Mouse (Mus musculus): ENCODE measurements around the gene Tmem129. TPM values are rescaled to one million over a fixed set of nuclear protein-coding genes. Genes with fewer than 3 reads are reported as not detected.

The Tmem129 gene
- polyA plus RNA-seq, 1 experiment, result 28.1 TPM

DNA sequence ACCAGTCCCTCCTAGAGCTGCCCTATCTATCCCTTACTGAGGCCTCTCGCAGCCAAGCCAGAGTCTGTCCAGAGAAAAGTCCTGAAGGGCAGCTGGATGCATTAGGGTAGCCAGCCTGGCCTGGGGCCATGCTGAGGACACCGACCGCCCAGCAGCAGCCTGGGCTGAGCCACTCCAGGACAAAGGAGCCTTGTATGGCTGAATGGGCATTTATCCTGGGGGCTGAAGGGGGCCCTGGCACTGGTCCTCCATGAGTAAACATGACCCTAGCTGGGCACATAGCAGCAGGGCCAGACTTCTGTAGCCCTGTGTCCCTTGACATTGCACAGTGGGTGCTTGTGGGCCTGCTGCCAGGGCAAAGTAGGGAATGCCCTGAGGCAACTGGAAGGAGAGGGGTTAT lies 16.2 kb upstream of the Tmem129 start:
- H3K4me1 ChIP-seq (ENCODE audit: control insufficient read depth, insufficient read depth, low read length), result no peaks in the 10 kb centered on the region
- H3K27ac ChIP-seq (ENCODE audit: insufficient read depth, low read length), result no peak overlapping the region
- H3K4me3 ChIP-seq (ENCODE audit: insufficient read depth, low read length), result no peak overlapping the region
- TF ChIP-seq POLR2A (IDR thresholded peaks at IDR 0.05; ENCODE audit: low read depth, low read length) (no peak), CTCF (IDR thresholded peaks at IDR 0.05; ENCODE audit: borderline replicate concordance, insufficient read depth, low read length) (no peak)

DNA sequence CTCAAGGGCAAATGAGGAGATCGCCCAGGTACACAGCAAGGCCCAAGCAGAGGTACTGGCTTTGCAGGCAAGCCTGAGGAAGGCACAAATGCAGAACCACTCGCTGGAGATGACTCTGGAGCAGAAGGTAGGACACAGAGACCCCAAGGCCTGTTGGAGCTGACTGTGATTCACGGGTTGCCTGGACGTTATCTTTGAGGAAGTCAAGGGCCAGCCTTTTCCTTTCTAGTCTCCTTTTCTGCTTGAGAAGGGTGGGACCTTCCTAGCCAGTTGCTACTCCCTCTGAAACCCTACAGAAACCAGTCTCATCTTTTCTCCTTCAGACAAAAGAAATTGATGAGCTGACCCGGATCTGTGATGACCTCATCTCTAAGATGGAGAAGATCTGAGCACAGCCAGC lies 13.4 kb upstream of the Tmem129 start:
- H3K4me1 ChIP-seq (ENCODE audit: control insufficient read depth, insufficient read depth, low read length), result no peaks in the 10 kb centered on the region
- no peak for TF ChIP-seq CTCF (IDR thresholded peaks at IDR 0.05; ENCODE audit: borderline replicate concordance, insufficient read depth, low read length)
- TF ChIP-seq POLR2A (IDR thresholded peaks at IDR 0.05; ENCODE audit: low read depth, low read length), result no peak

DNA sequence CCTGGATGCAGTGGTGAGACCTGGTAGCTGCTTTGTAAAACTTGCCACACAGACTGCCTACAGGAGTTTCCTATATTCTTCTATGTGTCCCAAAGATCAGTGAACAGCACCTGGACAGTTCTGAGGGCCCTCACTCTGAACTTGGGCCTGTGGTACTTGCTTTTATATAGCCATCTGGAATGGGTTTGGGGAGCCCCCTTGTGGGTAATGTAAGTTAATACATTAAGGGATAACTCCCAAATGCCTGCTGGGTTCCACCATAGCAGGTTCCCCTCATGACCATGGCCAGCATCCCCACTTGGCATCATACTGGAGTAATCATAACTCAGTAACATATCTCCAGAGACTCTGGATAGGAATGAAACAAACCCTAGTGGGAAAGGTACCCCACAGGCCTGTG lies 10.0 kb upstream of the Tmem129 start:
- Histone ChIP-seq H3K27ac (ENCODE audit: insufficient read depth, low read length) (no peak overlapping the region), H3K4me3 (ENCODE audit: insufficient read depth, low read length) (no peak overlapping the region), H3K4me1 (ENCODE audit: control insufficient read depth, insufficient read depth, low read length) (no peaks in the 10 kb centered on the region)
- no peak for TF ChIP-seq CTCF (IDR thresholded peaks at IDR 0.05; ENCODE audit: borderline replicate concordance, insufficient read depth, low read length)
- TF ChIP-seq POLR2A (IDR thresholded peaks at IDR 0.05; ENCODE audit: low read depth, low read length), result no peak

More for the DNA sequence above, 13.4 kb upstream of the Tmem129 start:
- Histone ChIP-seq H3K4me3 (ENCODE audit: insufficient read depth, low read length) (no peak overlapping the region), H3K27ac (ENCODE audit: insufficient read depth, low read length) (no peak overlapping the region)

DNA sequence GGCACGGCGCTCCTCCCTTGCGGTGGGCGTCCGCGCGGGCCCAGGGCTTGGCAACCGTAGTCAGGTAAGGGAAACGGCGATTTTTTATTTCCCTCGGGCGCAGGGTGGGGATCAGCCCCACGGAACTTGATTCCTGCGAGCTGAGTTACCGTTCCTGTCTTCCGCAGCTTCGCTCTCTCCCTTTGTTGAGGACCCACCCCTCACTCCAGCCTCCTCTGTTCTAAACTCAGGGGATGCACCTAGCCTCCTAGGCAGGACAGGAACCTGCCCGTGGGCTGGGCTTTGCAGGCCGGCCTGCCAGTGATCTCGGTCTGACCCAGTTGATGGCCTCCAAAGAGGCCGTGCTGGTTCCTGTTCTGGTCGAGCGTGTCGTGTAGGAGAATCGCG lies 441 bp upstream of the Tmem129 start:
- Histone ChIP-seq H3K4me1 (ENCODE audit: control insufficient read depth, insufficient read depth, low read length) (no peaks in the 10 kb centered on the region), H3K4me3 (ENCODE audit: insufficient read depth, low read length) (peak overlapping the region; percentile 79), H3K27ac (ENCODE audit: insufficient read depth, low read length) (no peak overlapping the region)
- TF ChIP-seq CTCF (IDR thresholded peaks at IDR 0.05; ENCODE audit: borderline replicate concordance, insufficient read depth, low read length) (no peak), POLR2A (IDR thresholded peaks at IDR 0.05; ENCODE audit: low read depth, low read length) (no peak)

DNA sequence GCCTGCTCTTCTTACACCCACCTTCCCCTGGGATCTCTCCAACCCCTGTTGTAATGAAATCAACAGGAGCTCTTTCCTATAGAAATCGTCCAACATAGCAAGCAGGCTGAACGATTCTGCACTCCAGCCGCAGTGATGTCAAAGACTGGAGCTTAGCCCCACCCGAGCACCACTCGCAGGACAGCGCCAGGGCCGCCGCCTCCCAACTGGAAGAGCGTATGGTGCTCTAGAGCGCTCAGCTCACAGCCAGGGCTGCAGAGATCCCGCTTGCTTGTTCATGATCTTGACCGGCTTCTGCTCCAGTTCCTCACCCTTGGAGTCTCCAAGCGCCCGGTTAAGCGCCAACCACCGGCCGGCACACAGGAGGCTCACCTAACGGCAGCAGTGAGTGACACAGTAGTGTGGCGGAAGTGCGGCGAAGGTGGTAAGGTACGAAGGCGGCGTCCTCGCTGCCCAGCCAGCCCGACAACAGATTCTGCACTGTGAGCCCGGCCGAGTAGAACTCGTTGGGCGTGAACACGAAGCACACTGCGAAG lies 897 bp downstream of the Tmem129 start:
- peak overlapping the region; percentile 2 for H3K27ac ChIP-seq (ENCODE audit: insufficient read depth, low read length)
- no peak for TF ChIP-seq CTCF (IDR thresholded peaks at IDR 0.05; ENCODE audit: borderline replicate concordance, insufficient read depth, low read length)
- no peak for TF ChIP-seq POLR2A (IDR thresholded peaks at IDR 0.05; ENCODE audit: low read depth, low read length)

DNA sequence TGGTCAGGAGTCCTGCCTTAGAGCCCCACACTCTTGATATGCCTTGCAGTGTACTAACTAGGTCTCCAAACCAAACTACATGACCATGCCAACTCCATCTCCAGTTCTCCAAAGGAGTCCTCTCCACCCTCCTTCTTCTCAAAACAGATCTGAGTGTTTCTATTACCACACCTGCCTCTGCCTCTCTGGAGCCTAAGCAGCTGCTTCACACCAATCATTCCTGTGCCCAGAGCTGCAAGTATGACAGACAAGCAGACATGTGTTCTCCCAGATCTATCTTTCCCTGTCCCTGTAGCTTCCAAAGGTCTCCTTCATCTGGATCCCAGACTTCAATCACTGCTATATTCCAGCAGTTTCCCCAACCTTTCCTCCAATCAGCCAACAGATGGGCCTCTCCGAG lies 1.5 kb downstream of the Tmem129 start:
- peak overlapping the region; percentile 73 for H3K4me3 ChIP-seq (ENCODE audit: insufficient read depth, low read length)
- no peak for TF ChIP-seq CTCF (IDR thresholded peaks at IDR 0.05; ENCODE audit: borderline replicate concordance, insufficient read depth, low read length)
- TF ChIP-seq POLR2A (IDR thresholded peaks at IDR 0.05; ENCODE audit: low read depth, low read length), result no peak
- H3K27ac ChIP-seq (ENCODE audit: insufficient read depth, low read length), result 0 out of 2 replicates have a peak overlapping the region, but pooled peaks have one; percentile 2

More for the DNA sequence above, 897 bp downstream of the Tmem129 start:
- H3K4me3 ChIP-seq (ENCODE audit: insufficient read depth, low read length), result peak overlapping the region; percentile 73
- no peaks in the 10 kb centered on the region; the same call in 1 of the 2 replicates for H3K4me1 ChIP-seq (ENCODE audit: control insufficient read depth, insufficient read depth, low read length)

DNA sequence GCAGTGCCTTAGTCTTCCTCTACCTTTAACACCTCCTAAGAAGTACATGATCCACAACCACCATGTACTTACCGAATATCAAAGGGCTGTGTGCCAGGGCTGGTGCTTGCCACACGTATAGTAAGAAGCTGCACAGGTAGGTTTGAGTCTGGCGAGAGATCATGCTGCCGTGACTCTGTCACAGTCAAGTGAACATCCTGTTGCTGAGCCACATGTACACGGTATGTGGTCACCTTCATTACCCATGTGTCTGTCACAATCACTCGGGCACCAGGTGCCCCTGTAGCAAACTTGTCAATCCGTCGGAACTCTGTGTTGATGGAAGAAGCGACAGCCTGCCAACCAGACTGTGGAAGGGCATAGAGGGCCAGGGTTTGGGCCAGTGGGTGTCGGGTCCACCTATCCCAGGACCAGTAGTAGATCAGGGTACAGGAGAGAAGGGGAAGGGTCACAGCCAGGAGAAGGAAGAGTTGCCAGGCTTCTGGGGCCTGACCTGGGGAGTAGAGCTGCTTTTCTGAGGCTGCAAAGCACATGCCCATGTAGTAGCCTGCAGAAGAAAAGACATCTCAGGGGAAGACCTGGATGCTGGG lies 2.9 kb downstream of the Tmem129 start:
- TF ChIP-seq CTCF (IDR thresholded peaks at IDR 0.05; ENCODE audit: borderline replicate concordance, insufficient read depth, low read length) (no peak), POLR2A (IDR thresholded peaks at IDR 0.05; ENCODE audit: low read depth, low read length) (no peak)
- Histone ChIP-seq H3K4me1 (ENCODE audit: control insufficient read depth, insufficient read depth, low read length) (peaks cover 2% of the 10 kb centered on the region; the same call in 1 of the 2 replicates), H3K4me3 (ENCODE audit: insufficient read depth, low read length) (no peak overlapping the region), H3K27ac (ENCODE audit: insufficient read depth, low read length) (no peak overlapping the region)

More for the DNA sequence above, 1.5 kb downstream of the Tmem129 start:
- no peaks in the 10 kb centered on the region; the same call in 1 of the 2 replicates for H3K4me1 ChIP-seq (ENCODE audit: control insufficient read depth, insufficient read depth, low read length)

DNA sequence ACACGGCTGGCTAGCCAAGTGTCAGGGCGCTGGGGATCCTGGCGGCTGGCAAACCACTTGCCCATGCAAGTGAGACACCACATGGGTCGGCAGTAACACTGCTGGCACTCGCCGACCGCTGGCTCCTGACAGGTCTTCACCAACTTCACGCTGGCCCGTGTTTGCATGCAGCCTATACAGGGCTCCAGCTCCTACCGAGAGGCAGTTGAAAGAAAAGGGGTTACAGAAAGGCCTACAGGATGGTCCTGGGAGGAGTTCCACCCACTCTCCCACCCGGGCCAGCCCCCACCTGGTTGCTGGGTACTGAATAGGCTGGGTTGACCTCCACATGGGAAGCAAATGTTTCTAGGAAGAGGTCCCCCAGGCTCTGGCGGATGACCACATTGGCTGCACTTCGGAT lies 3.8 kb downstream of the Tmem129 start:
- Histone ChIP-seq H3K4me1 (ENCODE audit: control insufficient read depth, insufficient read depth, low read length) (peaks cover 4% of the 10 kb centered on the region; the same call in 1 of the 2 replicates), H3K4me3 (ENCODE audit: insufficient read depth, low read length) (no peak overlapping the region), H3K27ac (ENCODE audit: insufficient read depth, low read length) (no peak overlapping the region)
- TF ChIP-seq CTCF (IDR thresholded peaks at IDR 0.05; ENCODE audit: borderline replicate concordance, insufficient read depth, low read length), result no peak
- no peak for TF ChIP-seq POLR2A (IDR thresholded peaks at IDR 0.05; ENCODE audit: low read depth, low read length)

DNA sequence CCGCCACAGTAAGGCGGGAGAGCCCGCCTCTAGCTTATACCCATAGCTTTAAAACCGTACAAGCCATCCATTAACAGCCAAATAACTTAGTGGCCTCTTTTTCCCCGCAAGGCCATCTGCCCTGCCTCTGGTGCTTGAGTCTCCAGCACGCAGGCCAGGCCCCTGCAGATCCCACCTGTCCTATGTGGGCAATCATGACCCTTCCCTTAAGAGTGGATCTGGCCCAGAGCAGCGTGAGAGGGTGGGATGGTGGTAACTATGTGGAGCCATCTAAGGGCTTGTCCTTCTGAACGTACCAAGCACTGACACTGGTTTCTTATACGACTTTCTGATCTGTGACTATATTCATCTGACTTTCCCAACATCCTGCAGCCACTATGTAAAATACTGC lies 5.4 kb downstream of the Tmem129 start:
- H3K4me3 ChIP-seq (ENCODE audit: insufficient read depth, low read length), result no peak overlapping the region
- TF ChIP-seq CTCF (IDR thresholded peaks at IDR 0.05; ENCODE audit: borderline replicate concordance, insufficient read depth, low read length) (no peak), POLR2A (IDR thresholded peaks at IDR 0.05; ENCODE audit: low read depth, low read length) (no peak; the same call in 1 of the 2 replicates)
- peaks cover 4% of the 10 kb centered on the region; the same call in 1 of the 2 replicates for H3K4me1 ChIP-seq (ENCODE audit: control insufficient read depth, insufficient read depth, low read length)
- H3K27ac ChIP-seq (ENCODE audit: insufficient read depth, low read length), result no peak overlapping the region

Measured in embryonic fibroblast, embryonic 13.5 days (primary cell).